Mouse (Mus musculus) heart, embryonic 13.5 days (tissue): ENCODE measurements at regions not wholly inside any gene's neighbourhood (a gene's known extent, or its start where the extent isn't known, plus 50 kb on each side); places are given as distances from the start of the nearest gene placed in this dataset.

Source experiments
- ATAC-seq: fragments of 200-750 bp; cut with Nextera tagmentation; 2 replicates; pipeline ENCODE4 v1.8.0; 2017; ENCODE audit warnings: moderate TSS enrichment; ENCODE audit not compliant: insufficient number of reproducible peaks, low FRiP score, low TSS enrichment; ENCODE audit errors: extremely low read depth
- H3K27ac ChIP-seq: fragments of 300-500 bp; sonication (generic); replicated peaks from 2 replicates; pipeline ENCODE4 v1.5.1; 2015; ENCODE audit warnings: moderate library complexity, mild to moderate bottlenecking, inconsistent platforms
- H3K27me3 ChIP-seq: fragments of 300-500 bp; sonication (generic); replicated peaks from 2 replicates; pipeline ENCODE4 v1.6.1; 2015; ENCODE audit warnings: mild to moderate bottlenecking, inconsistent platforms
- H3K36me3 ChIP-seq: fragments of 300-500 bp; sonication (generic); 2 replicates; pipeline ENCODE4 v1.6.1; 2015; ENCODE audit warnings: mild to moderate bottlenecking, inconsistent platforms
- H3K4me1 ChIP-seq: fragments of 300-500 bp; sonication (generic); 2 replicates; pipeline ENCODE4 v1.6.1; 2015; ENCODE audit warnings: inconsistent platforms
- H3K4me2 ChIP-seq: fragments of 300-500 bp; sonication (generic); 2 replicates; pipeline ENCODE4 v1.6.1; 2015; ENCODE audit warnings: inconsistent platforms, mild to moderate bottlenecking, moderate library complexity
- H3K4me3 ChIP-seq: fragments of 300-500 bp; sonication (generic); 2 replicates; pipeline ENCODE4 v1.5.1; 2015; ENCODE audit warnings: moderate library complexity, mild to moderate bottlenecking, inconsistent platforms
- H3K9ac ChIP-seq: fragments of 300-500 bp; sonication (generic); 2 replicates; pipeline ENCODE4 v1.6.1; 2015; ENCODE audit warnings: inconsistent platforms, mild to moderate bottlenecking, moderate library complexity
- H3K9me3 ChIP-seq: fragments of 300-500 bp; sonication (generic); 2 replicates; pipeline ENCODE4 v1.6.1; 2016; ENCODE audit warnings: inconsistent platforms
- WGBS: fragments of 180-500 bp; shearing (Covaris S2); methylation state at CpG from one replicate; pipeline ENCODE4 v1.1.7; 2015; ENCODE audit warnings: mixed read lengths; 5-methylcytosine and 5-hydroxymethylcytosine counted together

GRCm38 (mm10) chr5:102287131-102287530, 194.1 kb upstream of the Arhgap24 start:
- no peak overlapping the region for H3K4me2 ChIP-seq
- H3K4me3 ChIP-seq: no peak overlapping the region
- no peaks in the 10 kb centered on the region for H3K4me1 ChIP-seq
- no peak overlapping the region for H3K27ac ChIP-seq
- no peak overlapping the region for H3K9ac ChIP-seq
- WGBS: 66% methylated on average over 4 of the region's 4 CpGs
- H3K9me3 ChIP-seq: no peaks in the 10 kb centered on the region
- no peaks in the 10 kb centered on the region for H3K27me3 ChIP-seq
- no peaks in the 10 kb centered on the region for H3K36me3 ChIP-seq
- ATAC-seq: no peak

- Histone ChIP-seq H3K9me3 (no peaks in the 10 kb centered on the region), H3K4me3 (no peak overlapping the region), H3K4me2 (no peak overlapping the region), H3K4me1 (no peaks in the 10 kb centered on the region), H3K36me3 (no peaks in the 10 kb centered on the region), H3K27me3 (no peaks in the 10 kb centered on the region), H3K9ac (no peak overlapping the region), H3K27ac (no peak overlapping the region)
- 81% methylated on average over 7 of the region's 7 CpGs for WGBS
- no peak for ATAC-seq
These were observed 190.3 kb upstream of the Arhgap24 start for GRCm38 (mm10) chr5:102290866-102291265.

- 79% methylated on average over 5 of the region's 5 CpGs for WGBS
- H3K9me3 ChIP-seq: no peaks in the 10 kb centered on the region
- no peak overlapping the region for H3K27ac ChIP-seq
- no peak for ATAC-seq
- H3K4me3 ChIP-seq: no peak overlapping the region
- no peak overlapping the region for H3K4me2 ChIP-seq
- no peak overlapping the region for H3K9ac ChIP-seq
- no peaks in the 10 kb centered on the region for H3K4me1 ChIP-seq
- no peaks in the 10 kb centered on the region for H3K36me3 ChIP-seq
- no peaks in the 10 kb centered on the region for H3K27me3 ChIP-seq
These were observed 185.6 kb upstream of the Arhgap24 start for GRCm38 (mm10) chr5:102295564-102295963.

GRCm38 (mm10) chr5:102306309-102306708, 174.9 kb upstream of the Arhgap24 start:
- ATAC-seq: no peak
- H3K9ac ChIP-seq: no peak overlapping the region
- no peak overlapping the region for H3K4me3 ChIP-seq
- H3K9me3 ChIP-seq: no peaks in the 10 kb centered on the region
- no peaks in the 10 kb centered on the region for H3K4me1 ChIP-seq
- H3K27me3 ChIP-seq: no peaks in the 10 kb centered on the region
- H3K4me2 ChIP-seq: no peak overlapping the region
- H3K36me3 ChIP-seq: no peaks in the 10 kb centered on the region
- H3K27ac ChIP-seq: no peak overlapping the region

- no peaks in the 10 kb centered on the region for H3K27me3 ChIP-seq
- H3K4me3 ChIP-seq: no peak overlapping the region
- no peaks in the 10 kb centered on the region for H3K4me1 ChIP-seq
- H3K4me2 ChIP-seq: no peak overlapping the region
- H3K9ac ChIP-seq: no peak overlapping the region
- no peak overlapping the region for H3K27ac ChIP-seq
- no peaks in the 10 kb centered on the region for H3K36me3 ChIP-seq
- no peaks in the 10 kb centered on the region for H3K9me3 ChIP-seq
- no peak for ATAC-seq
- 66% methylated on average over 3 of the region's 3 CpGs for WGBS
These were observed 174.5 kb upstream of the Arhgap24 start for GRCm38 (mm10) chr5:102306718-102307117.

- Histone ChIP-seq H3K4me2 (no peak overlapping the region), H3K9me3 (no peaks in the 10 kb centered on the region), H3K4me1 (no peaks in the 10 kb centered on the region), H3K27ac (no peak overlapping the region), H3K36me3 (no peaks in the 10 kb centered on the region), H3K9ac (no peak overlapping the region), H3K4me3 (no peak overlapping the region), H3K27me3 (no peaks in the 10 kb centered on the region)
- no peak for ATAC-seq
These were observed 169.6 kb upstream of the Arhgap24 start for GRCm38 (mm10) chr5:102311570-102311969.

GRCm38 (mm10) chr5:102328197-102328784, 152.9 kb upstream of the Arhgap24 start:
- H3K4me1 ChIP-seq: no peaks in the 10 kb centered on the region
- WGBS: 61% methylated on average over 2 of the region's 2 CpGs
- H3K4me3 ChIP-seq: no peak overlapping the region
- no peak overlapping the region for H3K27ac ChIP-seq
- no peaks in the 10 kb centered on the region for H3K9me3 ChIP-seq
- H3K36me3 ChIP-seq: no peaks in the 10 kb centered on the region
- no peaks in the 10 kb centered on the region for H3K27me3 ChIP-seq
- H3K4me2 ChIP-seq: no peak overlapping the region
- ATAC-seq: no peak
- H3K9ac ChIP-seq: no peak overlapping the region

GRCm38 (mm10) chr5:102333894-102334293, 147.3 kb upstream of the Arhgap24 start:
- H3K4me1 ChIP-seq: no peaks in the 10 kb centered on the region
- WGBS: 79% methylated on average over 5 of the region's 5 CpGs
- H3K4me2 ChIP-seq: no peak overlapping the region
- H3K9me3 ChIP-seq: no peaks in the 10 kb centered on the region
- H3K27me3 ChIP-seq: no peaks in the 10 kb centered on the region
- ATAC-seq: no peak
- no peak overlapping the region for H3K27ac ChIP-seq
- no peak overlapping the region for H3K4me3 ChIP-seq
- no peaks in the 10 kb centered on the region for H3K36me3 ChIP-seq
- H3K9ac ChIP-seq: no peak overlapping the region

GRCm38 (mm10) chr5:102334442-102335197, 146.6 kb upstream of the Arhgap24 start:
- Histone ChIP-seq H3K36me3 (no peaks in the 10 kb centered on the region), H3K4me3 (no peak overlapping the region), H3K4me2 (no peak overlapping the region), H3K27ac (no peak overlapping the region), H3K4me1 (no peaks in the 10 kb centered on the region), H3K27me3 (no peaks in the 10 kb centered on the region), H3K9me3 (no peaks in the 10 kb centered on the region), H3K9ac (no peak overlapping the region)
- 80% methylated on average over 13 of the region's 13 CpGs for WGBS
- no peak for ATAC-seq

- Histone ChIP-seq H3K9me3 (no peaks in the 10 kb centered on the region), H3K4me3 (no peak overlapping the region), H3K27me3 (no peaks in the 10 kb centered on the region), H3K36me3 (no peaks in the 10 kb centered on the region), H3K4me2 (no peak overlapping the region), H3K9ac (no peak overlapping the region), H3K4me1 (no peaks in the 10 kb centered on the region), H3K27ac (no peak overlapping the region)
- ATAC-seq: no peak
- WGBS: 90% methylated on average over 3 of the region's 3 CpGs
These were observed 114.7 kb upstream of the Arhgap24 start for GRCm38 (mm10) chr5:102366481-102366880.

- H3K9ac ChIP-seq: no peak overlapping the region
- H3K9me3 ChIP-seq: no peaks in the 10 kb centered on the region
- 65% methylated on average over 6 of the region's 6 CpGs for WGBS
- no peaks in the 10 kb centered on the region for H3K4me1 ChIP-seq
- no peaks in the 10 kb centered on the region for H3K27me3 ChIP-seq
- H3K4me2 ChIP-seq: no peak overlapping the region
- no peak overlapping the region for H3K4me3 ChIP-seq
- H3K36me3 ChIP-seq: no peaks in the 10 kb centered on the region
- H3K27ac ChIP-seq: no peak overlapping the region
- ATAC-seq: no peak
These were observed 107.8 kb upstream of the Arhgap24 start for GRCm38 (mm10) chr5:102373309-102373971.
